Mouse (Mus musculus): ENCODE measurements at regions not wholly inside any gene's neighbourhood (a gene's known extent, or its start where the extent isn't known, plus 50 kb on each side); places are given as distances from the start of the nearest gene placed in this dataset.

- no peak for DNase-seq (ENCODE audit: low spot score)
These were observed 245.1 kb downstream of the Slc30a10 start for GRCm38 (mm10) chr1:185699758-185700157.

DNA sequence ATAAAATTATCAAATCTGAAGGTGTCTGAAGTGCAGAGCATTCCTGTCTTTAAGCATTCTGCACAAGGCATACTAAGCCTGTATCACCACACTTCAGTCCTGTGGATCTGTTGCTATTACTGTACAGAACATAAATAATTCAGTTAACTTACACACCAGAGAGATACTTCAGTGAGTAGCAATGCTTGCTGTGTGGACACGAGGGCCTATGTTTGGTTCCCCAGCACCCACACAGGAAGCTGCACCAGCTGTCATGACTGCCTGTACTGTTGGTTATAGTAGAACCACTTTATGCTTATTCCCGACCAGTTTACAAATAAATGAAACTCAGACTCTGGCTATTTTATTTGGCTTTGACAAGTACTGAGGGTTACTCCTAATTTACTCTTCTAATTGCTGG, 271.7 kb downstream of the Slc30a10 start:
- DNase-seq (ENCODE audit: low spot score) = no peak

DNA sequence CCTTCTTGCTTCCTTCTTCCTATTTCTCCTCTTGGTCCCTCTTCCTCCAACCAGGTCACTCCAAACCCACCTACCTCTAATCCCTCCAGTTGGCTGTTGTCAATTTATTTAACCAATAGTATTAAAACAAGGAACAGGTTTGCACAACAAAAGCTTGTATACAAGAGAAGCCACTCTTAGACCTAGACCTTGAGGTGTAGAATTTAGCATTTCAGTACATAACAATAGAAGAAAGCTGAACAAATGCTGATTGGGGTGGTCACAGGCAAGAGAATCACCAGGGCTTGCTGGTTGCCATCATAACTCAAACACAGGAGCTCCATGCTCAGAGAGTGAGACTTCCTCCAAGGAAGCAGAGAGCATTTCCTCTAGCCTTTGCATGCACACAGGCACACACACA, 272.2 kb downstream of the Slc30a10 start:
- DNase-seq (ENCODE audit: low spot score) = no peak

GRCm38 (mm10) chr1:185727749-185728148, 273.1 kb downstream of the Slc30a10 start:
- no peak for DNase-seq (ENCODE audit: low spot score)

GRCm38 (mm10) chr1:185728406-185728805, 273.8 kb downstream of the Slc30a10 start:
- no peak for DNase-seq (ENCODE audit: low spot score)

- DNase-seq (ENCODE audit: low spot score) = peak; percentile 9
These were observed 276.4 kb downstream of the Slc30a10 start for GRCm38 (mm10) chr1:185731062-185731461.

- DNase-seq (ENCODE audit: low spot score) = no peak
These were observed 282.1 kb downstream of the Slc30a10 start for GRCm38 (mm10) chr1:185736773-185737172.

- no peak for DNase-seq (ENCODE audit: low spot score)
These were observed 286.6 kb downstream of the Slc30a10 start for GRCm38 (mm10) chr1:185741034-185741890.

DNA sequence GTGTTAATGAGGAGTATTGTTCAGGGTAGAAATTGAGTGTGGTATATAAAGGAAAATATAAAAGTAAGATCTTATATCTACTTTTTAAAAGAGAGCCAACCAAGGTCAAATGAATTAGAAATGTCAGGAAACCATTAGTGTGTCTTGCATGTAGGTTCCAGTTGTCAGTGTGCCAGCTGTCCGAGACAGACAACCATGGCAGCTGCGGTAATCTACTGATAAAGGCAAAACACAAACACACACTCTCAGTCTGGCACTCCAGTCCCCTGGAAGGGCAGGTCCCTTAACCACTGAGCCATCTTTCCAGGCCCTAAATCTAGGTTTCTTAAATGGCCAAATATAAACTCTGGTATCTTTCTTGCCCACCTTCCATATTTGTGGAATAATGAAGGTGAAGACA, 294.6 kb downstream of the Slc30a10 start:
- DNase-seq (ENCODE audit: low spot score) = no peak

DNA sequence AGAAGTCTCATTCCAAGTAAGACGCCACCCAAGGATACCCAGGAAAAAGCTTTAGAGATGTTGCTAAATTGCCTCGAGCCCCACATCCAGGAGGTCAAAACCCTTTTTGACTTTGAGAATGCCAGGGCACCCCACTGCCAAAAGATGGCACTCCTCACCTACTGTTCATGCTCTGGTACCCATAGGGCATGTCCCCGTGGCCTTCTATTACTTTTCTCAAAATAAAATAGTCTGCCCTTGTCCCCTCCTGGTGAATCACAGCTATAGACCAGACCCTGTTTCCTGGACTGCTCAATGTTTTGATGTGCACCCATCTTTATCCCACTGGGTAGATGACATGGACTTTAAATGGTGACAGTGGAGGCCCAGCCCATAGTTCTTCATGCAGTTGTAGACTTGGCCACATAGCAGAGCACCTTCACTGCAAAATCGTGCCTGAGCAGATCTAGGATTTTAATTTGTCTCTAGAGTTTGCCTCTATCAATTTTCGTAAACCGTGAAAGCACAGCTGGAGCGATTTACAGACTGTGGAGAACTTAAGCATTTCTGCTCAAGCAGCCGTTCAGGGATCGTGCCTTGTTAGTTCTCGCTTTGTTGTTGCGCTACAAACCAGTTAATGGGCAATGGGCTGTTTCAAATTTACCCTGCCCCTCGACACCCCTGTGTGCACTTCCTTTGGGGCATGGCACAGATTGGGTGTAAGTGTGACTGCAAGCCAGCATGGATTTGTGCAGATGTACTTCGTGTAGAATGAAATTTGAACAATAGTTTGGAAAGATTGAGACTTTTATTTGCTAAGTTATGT, 300.0 kb downstream of the Slc30a10 start:
- no peak for DNase-seq (ENCODE audit: low spot score)

GRCm38 (mm10) chr1:185757376-185757775, 302.7 kb downstream of the Slc30a10 start:
- no peak for DNase-seq (ENCODE audit: low spot score)

GRCm38 (mm10) chr1:185774202-185774601, 319.6 kb downstream of the Slc30a10 start:
- no peak for DNase-seq (ENCODE audit: low spot score)

DNA sequence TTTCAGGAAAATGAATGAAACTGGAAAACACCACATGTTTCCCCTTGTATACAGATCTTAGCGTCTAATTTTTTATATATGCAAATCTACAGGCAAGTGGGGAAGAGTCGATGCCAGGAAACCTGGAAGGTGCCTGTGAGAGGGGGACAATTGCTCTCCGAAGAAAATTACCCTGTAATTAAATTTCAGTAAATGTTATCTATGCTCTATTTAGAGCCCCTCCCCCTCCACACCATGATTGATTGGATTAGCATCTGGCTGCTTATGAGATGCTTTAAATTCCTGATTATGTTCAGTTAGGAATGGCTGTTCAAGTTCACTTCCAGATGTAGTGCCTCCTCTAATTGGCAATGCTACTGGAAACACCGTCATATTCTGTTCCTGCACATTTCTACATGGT, 325.0 kb downstream of the Slc30a10 start:
- DNase-seq (ENCODE audit: low spot score) = no peak

GRCm38 (mm10) chr1:185802156-185802555, 315.0 kb downstream of the Lyplal1 start:
- no peak for DNase-seq (ENCODE audit: low spot score)

GRCm38 (mm10) chr1:185814901-185815300, 302.2 kb downstream of the Lyplal1 start:
- DNase-seq (ENCODE audit: low spot score) = no peak

DNA sequence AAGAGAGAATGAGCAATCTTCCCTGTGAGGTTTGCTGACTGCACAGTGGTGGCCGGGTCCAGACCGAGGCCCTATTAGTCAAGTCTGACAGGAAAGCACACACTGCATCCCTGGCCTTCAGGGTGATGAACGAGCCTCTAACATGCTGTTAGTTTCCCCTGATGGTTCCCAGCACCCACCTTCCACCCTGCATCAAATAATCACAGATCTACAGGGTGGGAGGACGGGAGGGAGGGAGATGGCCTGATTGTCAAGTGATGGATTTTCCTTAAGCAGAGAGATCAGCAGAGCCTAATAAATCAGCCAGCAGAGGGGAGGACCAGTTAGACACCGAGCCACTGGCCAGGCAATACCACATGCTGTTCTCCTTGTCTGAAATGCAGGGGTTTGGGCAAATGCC, 298.1 kb downstream of the Lyplal1 start:
- peak; percentile 37 for DNase-seq (ENCODE audit: low spot score)

DNA sequence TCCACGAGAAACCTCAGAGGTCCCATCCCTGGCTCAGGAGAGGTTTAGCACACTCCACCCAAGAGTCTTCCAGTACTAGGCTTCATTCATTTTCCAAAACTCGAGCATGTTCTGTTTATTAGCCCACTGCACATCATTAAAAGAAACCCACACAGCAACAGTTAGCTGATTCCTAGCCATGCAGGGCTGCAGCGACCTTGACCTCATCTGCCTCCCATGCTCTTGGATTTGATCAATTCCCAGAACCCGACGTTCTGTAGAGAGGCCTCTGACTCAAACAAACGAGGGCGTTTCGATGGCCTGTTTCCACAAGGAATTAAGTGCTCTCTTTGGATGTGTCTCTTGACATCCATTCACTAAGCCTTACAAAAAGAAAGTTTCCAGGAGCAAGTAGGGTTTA, 294.9 kb downstream of the Lyplal1 start:
- DNase-seq (ENCODE audit: low spot score) = no peak

- no peak for DNase-seq (ENCODE audit: low spot score)
These were observed 293.9 kb downstream of the Lyplal1 start for GRCm38 (mm10) chr1:185823226-185823625.

DNA sequence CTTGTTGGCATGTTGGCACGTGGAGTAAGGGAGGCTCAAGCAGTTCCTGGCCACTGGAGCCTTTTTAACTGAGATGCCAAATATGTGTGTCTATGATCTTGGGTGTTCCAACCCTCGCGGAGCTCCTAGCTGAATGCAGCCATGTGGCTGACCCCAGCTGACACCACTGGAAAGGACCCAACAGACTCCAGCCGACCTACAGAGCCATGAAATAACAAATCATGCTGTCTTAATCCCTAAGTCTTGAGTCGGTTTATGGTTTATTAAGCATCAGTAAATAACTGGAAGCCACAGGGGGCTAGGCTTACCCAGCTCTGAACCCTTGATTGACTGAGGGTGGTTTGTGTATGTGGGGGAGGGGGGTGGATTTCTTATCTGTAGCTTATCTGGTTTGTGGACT, 293.2 kb downstream of the Lyplal1 start:
- peak; percentile 47 for DNase-seq (ENCODE audit: low spot score)

GRCm38 (mm10) chr1:185827986-185828385, 289.1 kb downstream of the Lyplal1 start:
- no peak for DNase-seq (ENCODE audit: low spot score)

- no peak for DNase-seq (ENCODE audit: low spot score)
These were observed 288.6 kb downstream of the Lyplal1 start for GRCm38 (mm10) chr1:185828486-185828885.

- DNase-seq (ENCODE audit: low spot score) = no peak
These were observed 285.1 kb downstream of the Lyplal1 start for GRCm38 (mm10) chr1:185832059-185832458.

DNA sequence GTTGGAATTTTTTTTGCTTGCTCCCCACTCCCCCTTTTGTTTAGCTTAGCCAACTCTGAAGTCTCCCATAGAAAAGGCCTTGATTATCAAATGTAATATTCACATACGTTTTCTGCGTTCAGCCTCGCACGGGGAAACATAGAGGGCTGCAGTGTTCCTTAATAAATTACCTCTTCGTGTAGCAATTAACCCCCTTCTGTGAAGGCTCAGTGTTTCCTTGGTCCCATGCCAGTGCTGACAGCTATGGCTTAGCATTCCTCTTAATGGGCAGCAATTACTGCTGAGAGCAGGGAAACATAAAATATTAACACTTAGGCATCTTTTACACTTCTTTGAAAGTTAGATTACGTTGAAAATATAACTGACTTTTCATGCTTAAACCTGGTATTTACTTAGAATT, 282.9 kb downstream of the Lyplal1 start:
- DNase-seq (ENCODE audit: low spot score) = no peak

Data from yolk sac, embryonic 10.5 days (tissue).